Mouse (Mus musculus): ENCODE measurements around the gene Rnf5. TPM values are rescaled to one million over a fixed set of nuclear protein-coding genes. Genes with fewer than 3 reads are reported as not detected.
A peak's percentile ranks its signal among the peaks of the same experiment; 100 is the strongest.

Rnf5 gene
- polyA plus RNA-seq, 1 experiment from 2014 or later = 106 TPM

DNA sequence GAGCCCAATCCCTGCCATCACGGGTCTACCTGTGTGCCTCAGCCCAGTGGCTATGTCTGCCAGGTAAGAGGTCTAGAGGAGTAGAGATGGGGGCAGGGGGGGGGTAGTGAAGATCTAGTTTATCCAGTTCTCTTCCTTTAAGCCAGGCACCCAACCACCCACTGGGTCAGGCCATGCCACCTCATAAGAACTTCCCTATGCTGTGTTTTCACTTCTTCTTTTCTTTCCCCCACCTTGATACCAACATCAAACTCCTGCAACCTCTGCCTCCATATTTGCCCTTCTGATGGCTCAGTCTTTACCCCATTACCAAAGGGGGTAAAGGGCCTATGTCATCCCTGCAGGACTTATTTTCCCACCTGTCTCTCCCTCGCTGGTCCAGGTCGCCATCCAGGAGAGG lies 25.4 kb downstream of the Rnf5 start:
- no peak for ATAC-seq (ENCODE audit: extremely low read depth, insufficient number of reproducible peaks, low FRiP score, low TSS enrichment)
- Histone ChIP-seq H3K27me3 (replicated peaks) (peaks cover 4% of the 10 kb centered on the region; the same call in 1 of the 2 replicates), H3K4me2 (no peak overlapping the region), H3K4me1 (no peaks in the 10 kb centered on the region), H3K27ac (replicated peaks) (no peak overlapping the region), H3K36me3 (peaks cover 10% of the 10 kb centered on the region), H3K9ac (no peak overlapping the region), H3K4me3 (no peak overlapping the region), H3K9me3 (no peaks in the 10 kb centered on the region)
- WGBS = 65% methylated on average over 3 of the region's 3 CpGs

DNA sequence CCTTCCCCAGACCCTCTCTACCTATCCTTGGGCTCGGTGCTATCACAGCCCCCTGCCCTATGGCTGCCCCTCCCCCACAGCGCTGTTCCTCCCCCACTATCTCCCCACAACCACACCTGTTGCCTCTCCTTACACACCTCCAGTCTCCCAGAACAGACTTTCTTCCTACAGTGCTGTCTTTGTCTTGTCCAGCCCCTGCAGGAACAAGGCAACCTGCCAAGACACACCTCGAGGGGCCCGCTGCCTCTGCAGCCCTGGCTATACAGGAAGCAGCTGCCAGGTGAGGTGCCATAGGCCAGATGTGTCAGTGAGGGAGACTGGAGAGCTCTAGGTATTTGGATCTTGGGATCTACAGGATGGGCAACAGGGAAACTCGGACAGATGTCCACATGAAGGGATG lies 26.9 kb downstream of the Rnf5 start:
- 70% methylated on average over 5 of the region's 5 CpGs for WGBS
- no peak overlapping the region for H3K4me3 ChIP-seq
- no peaks in the 10 kb centered on the region for H3K4me1 ChIP-seq
- peaks cover 10% of the 10 kb centered on the region for H3K36me3 ChIP-seq
- no peak overlapping the region for H3K4me2 ChIP-seq
- peaks cover 4% of the 10 kb centered on the region; the same call in 1 of the 2 replicates for H3K27me3 ChIP-seq (replicated peaks)
- H3K9ac ChIP-seq = no peak overlapping the region
- H3K27ac ChIP-seq (replicated peaks) = no peak overlapping the region
- no peak for ATAC-seq (ENCODE audit: extremely low read depth, insufficient number of reproducible peaks, low FRiP score, low TSS enrichment)
- H3K9me3 ChIP-seq = no peaks in the 10 kb centered on the region

DNA sequence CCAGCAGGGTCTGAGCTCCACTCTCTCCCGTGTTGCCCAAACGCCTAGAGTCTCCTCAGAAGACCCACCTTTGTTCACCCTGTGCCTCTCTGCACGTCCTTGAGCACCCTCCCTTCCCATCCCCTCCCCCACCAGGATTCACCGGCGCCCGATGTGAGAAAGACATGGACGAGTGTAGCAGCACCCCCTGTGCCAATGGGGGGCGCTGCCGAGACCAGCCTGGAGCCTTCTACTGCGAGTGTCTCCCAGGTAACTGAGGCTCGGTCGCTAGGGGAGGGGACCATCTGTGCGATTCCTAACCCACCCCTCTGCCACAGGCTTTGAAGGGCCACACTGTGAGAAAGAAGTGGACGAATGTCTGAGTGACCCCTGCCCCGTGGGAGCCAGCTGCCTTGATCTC lies 31.1 kb downstream of the Rnf5 start:
- Histone ChIP-seq H3K4me2 (no peak overlapping the region), H3K36me3 (peaks cover 7% of the 10 kb centered on the region), H3K27ac (replicated peaks) (no peak overlapping the region), H3K27me3 (replicated peaks) (peaks cover 17% of the 10 kb centered on the region; the same call in 1 of the 2 replicates), H3K9me3 (no peaks in the 10 kb centered on the region), H3K9ac (no peak overlapping the region), H3K4me3 (no peak overlapping the region), H3K4me1 (no peaks in the 10 kb centered on the region)
- ATAC-seq (ENCODE audit: extremely low read depth, insufficient number of reproducible peaks, low FRiP score, low TSS enrichment) = no peak
- WGBS = 14% methylated on average over 15 of the region's 15 CpGs

DNA sequence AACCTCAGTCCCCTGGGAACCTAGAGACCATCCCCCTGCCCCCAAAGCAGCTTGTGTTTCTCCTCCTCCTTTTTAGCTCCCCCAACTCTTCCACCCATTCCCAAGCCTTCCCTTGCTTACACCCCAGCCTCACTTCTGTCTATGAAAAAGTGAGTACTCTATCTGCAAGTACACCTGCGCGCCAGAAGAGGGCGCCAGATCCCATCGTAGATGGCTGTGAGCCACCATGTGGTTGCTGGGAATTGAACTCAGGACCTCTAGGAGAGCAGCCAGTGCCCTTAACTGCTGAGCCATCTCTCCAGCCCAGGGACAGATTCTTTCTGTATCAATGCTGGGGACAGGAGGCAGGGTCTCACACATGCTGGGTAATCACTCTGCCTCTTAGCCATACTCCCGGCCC lies 31.6 kb downstream of the Rnf5 start:
- Histone ChIP-seq H3K9ac (no peak overlapping the region), H3K9me3 (no peaks in the 10 kb centered on the region), H3K4me1 (no peaks in the 10 kb centered on the region), H3K36me3 (peaks cover 4% of the 10 kb centered on the region; the same call in 1 of the 2 replicates), H3K4me2 (no peak overlapping the region), H3K4me3 (no peak overlapping the region), H3K27me3 (replicated peaks) (peaks cover 20% of the 10 kb centered on the region; the same call in 1 of the 2 replicates), H3K27ac (replicated peaks) (no peak overlapping the region)
- WGBS = 17% methylated on average over 5 of the region's 5 CpGs
- no peak for ATAC-seq (ENCODE audit: extremely low read depth, insufficient number of reproducible peaks, low FRiP score, low TSS enrichment)

DNA sequence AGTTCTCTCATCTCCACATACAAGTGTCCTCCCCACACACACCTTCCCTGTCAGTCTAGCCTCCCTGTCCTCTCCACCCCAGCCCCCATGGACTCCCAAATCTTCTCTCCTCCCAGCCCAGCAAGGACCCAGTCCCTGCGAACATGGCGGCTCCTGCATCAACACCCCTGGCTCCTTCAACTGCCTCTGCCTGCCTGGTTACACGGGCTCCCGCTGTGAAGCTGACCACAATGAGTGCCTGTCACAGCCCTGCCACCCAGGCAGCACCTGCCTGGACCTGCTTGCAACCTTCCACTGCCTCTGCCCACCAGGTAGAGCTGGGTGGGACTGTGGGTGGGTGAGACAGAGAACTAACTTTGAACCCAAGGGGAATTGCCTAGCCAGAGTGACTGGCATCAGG lies 33.6 kb downstream of the Rnf5 start:
- peaks cover 4% of the 10 kb centered on the region; the same call in 1 of the 2 replicates for H3K36me3 ChIP-seq
- no peak overlapping the region for H3K4me3 ChIP-seq
- WGBS = 55% methylated on average over 4 of the region's 4 CpGs
- H3K27me3 ChIP-seq (replicated peaks) = peaks cover 30% of the 10 kb centered on the region; the same call in 1 of the 2 replicates
- H3K27ac ChIP-seq (replicated peaks) = no peak overlapping the region
- H3K9me3 ChIP-seq = no peaks in the 10 kb centered on the region
- ATAC-seq (ENCODE audit: extremely low read depth, insufficient number of reproducible peaks, low FRiP score, low TSS enrichment) = no peak
- no peak overlapping the region for H3K4me2 ChIP-seq
- H3K9ac ChIP-seq = no peak overlapping the region
- peaks cover 3% of the 10 kb centered on the region for H3K4me1 ChIP-seq

DNA sequence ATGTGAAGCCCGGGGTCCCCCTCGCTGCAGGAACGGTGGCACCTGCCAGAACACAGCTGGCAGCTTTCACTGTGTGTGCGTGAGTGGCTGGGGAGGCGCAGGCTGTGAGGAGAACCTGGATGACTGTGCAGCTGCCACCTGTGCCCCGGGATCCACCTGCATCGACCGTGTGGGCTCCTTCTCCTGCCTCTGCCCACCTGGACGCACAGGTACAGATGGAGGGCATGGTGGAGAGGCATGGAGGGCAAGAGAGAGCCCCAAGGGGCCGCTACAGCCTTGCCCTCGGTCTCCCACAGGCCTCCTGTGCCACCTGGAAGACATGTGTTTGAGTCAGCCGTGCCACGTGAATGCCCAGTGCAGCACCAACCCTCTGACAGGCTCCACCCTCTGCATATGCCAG lies 35.1 kb downstream of the Rnf5 start:
- H3K9me3 ChIP-seq = no peaks in the 10 kb centered on the region
- 63% methylated on average over 13 of the region's 13 CpGs for WGBS
- no peak overlapping the region for H3K4me3 ChIP-seq
- H3K36me3 ChIP-seq = peaks cover 4% of the 10 kb centered on the region; the same call in 1 of the 2 replicates
- H3K4me1 ChIP-seq = peaks cover 15% of the 10 kb centered on the region
- no peak overlapping the region for H3K4me2 ChIP-seq
- no peak overlapping the region for H3K27ac ChIP-seq (replicated peaks)
- H3K9ac ChIP-seq = no peak overlapping the region
- ATAC-seq (ENCODE audit: extremely low read depth, insufficient number of reproducible peaks, low FRiP score, low TSS enrichment) = no peak
- H3K27me3 ChIP-seq (replicated peaks) = peaks cover 26% of the 10 kb centered on the region; the same call in 1 of the 2 replicates

DNA sequence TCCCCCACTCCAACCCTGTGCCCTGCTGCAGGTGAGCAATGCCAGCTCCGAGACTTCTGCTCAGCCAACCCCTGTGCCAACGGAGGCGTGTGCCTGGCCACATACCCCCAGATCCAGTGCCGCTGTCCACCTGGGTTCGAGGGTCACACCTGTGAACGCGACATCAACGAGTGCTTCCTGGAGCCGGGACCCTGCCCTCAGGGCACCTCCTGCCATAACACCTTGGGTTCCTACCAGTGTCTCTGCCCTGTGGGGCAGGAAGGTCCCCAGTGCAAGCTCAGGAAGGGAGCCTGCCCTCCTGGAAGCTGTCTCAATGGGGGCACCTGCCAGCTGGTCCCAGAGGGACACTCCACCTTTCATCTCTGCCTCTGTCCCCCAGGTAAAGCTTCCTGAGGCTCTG lies 36.2 kb downstream of the Rnf5 start:
- Histone ChIP-seq H3K36me3 (peaks cover 4% of the 10 kb centered on the region; the same call in 1 of the 2 replicates), H3K9ac (no peak overlapping the region), H3K4me1 (peaks cover 15% of the 10 kb centered on the region), H3K4me2 (no peak overlapping the region), H3K9me3 (no peaks in the 10 kb centered on the region), H3K27ac (replicated peaks) (no peak overlapping the region), H3K27me3 (replicated peaks) (peaks cover 26% of the 10 kb centered on the region; the same call in 1 of the 2 replicates), H3K4me3 (no peak overlapping the region)
- no peak for ATAC-seq (ENCODE audit: extremely low read depth, insufficient number of reproducible peaks, low FRiP score, low TSS enrichment)
- WGBS = 56% methylated on average over 9 of the region's 9 CpGs

DNA sequence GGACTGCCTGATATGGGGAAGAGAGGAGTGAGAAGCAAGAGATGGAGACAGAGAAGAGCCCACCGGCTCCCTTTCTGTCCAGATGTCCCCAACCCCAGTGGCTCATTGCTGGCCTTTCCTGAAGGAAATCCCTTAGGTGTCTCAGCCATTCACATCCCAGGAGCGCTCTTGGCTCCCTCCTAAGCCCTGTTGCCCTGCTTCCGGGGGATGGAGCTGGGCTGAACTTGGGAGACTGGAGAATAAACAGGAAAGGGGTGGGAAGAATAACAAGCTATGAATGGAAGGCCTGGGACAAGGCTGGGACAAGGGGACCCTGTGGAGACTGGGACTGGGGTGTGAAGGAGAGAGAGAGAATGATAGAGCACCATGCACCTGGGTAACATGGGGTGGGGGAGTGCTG lies 38.7 kb downstream of the Rnf5 start:
- H3K9ac ChIP-seq = peak overlapping the region; percentile 74
- 20% methylated on average over 3 of the region's 3 CpGs for WGBS
- no peaks in the 10 kb centered on the region for H3K36me3 ChIP-seq
- 0 out of 2 replicates have a peak, but pooled peaks have one; percentile 21 for ATAC-seq (ENCODE audit: extremely low read depth, insufficient number of reproducible peaks, low FRiP score, low TSS enrichment)
- H3K4me1 ChIP-seq = peaks cover 15% of the 10 kb centered on the region
- H3K27ac ChIP-seq (replicated peaks) = peak overlapping the region; percentile 88
- peak overlapping the region; percentile 40 for H3K4me3 ChIP-seq
- H3K9me3 ChIP-seq = no peaks in the 10 kb centered on the region
- peaks cover 26% of the 10 kb centered on the region; the same call in 1 of the 2 replicates for H3K27me3 ChIP-seq (replicated peaks)
- peak overlapping the region; percentile 61 for H3K4me2 ChIP-seq

DNA sequence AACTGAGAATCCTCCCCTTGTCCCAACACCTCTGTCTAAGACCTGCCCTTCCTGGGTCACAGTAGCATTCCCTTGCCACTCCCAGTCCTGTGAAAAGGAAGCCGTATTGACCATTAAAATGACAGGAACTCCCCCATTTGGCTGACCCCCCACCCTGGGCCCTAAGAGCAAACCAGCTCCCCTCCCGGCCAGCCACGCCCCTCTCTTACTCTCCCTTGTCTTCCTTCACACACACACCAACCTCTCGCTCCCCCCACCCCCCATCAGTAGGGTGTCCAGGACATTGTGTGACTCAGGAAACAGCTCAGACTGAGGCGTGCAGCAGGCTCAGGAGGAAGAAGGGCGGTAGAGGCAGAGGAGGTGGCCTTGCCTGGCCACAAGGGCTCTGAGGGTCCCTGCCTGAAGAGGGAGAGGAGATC lies 39.5 kb downstream of the Rnf5 start, which contains the start of gene Notch4:
Notch4 (plus strand) TSS at position 266 of the 419 bp plus-strand sequence.
- peaks cover 24% of the 10 kb centered on the region; the same call in 1 of the 2 replicates for H3K27me3 ChIP-seq (replicated peaks)
- ATAC-seq (ENCODE audit: extremely low read depth, insufficient number of reproducible peaks, low FRiP score, low TSS enrichment) = peak; percentile 17; the same call in 1 of the 2 replicates
- H3K9me3 ChIP-seq = no peaks in the 10 kb centered on the region
- H3K4me3 ChIP-seq = peak within 1 kb of the TSS; percentile 40
- peaks cover 15% of the 10 kb centered on the region for H3K4me1 ChIP-seq
- peak within 1 kb of the TSS; percentile 88 for H3K27ac ChIP-seq (replicated peaks)
- peak within 1 kb of the TSS; percentile 74 for H3K9ac ChIP-seq
- H3K4me2 ChIP-seq = peak within 1 kb of the TSS; percentile 61
- WGBS = 4% methylated on average over 6 of the region's 6 CpGs
- no peaks in the 10 kb centered on the region for H3K36me3 ChIP-seq

DNA sequence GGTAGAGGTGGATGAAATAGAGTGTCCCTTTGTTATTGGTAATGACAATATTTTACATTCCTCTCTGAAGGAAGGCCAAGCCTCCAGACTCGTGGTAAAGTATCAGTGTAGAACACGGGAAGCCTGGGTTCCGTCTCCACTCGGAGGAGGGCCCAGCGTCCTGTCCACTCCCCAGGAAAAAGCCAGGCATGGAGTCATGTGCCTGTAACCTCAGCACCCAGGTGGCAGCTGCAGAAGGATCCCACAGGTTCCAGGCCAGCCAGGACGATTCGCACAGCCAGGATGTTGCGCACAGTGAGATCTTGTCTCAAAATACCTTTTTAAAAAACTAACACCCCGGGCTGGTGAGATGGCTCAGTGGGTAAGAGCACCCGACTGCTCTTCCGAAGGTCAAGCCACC lies 40.1 kb downstream of the Rnf5 start:
- no peak overlapping the region for H3K4me3 ChIP-seq
- no peak for ATAC-seq (ENCODE audit: extremely low read depth, insufficient number of reproducible peaks, low FRiP score, low TSS enrichment)
- peaks cover 20% of the 10 kb centered on the region; the same call in 1 of the 2 replicates for H3K27me3 ChIP-seq (replicated peaks)
- no peak overlapping the region for H3K9ac ChIP-seq
- no peaks in the 10 kb centered on the region for H3K36me3 ChIP-seq
- no peak overlapping the region for H3K27ac ChIP-seq (replicated peaks)
- no peak overlapping the region for H3K4me2 ChIP-seq
- no peaks in the 10 kb centered on the region for H3K9me3 ChIP-seq
- WGBS = 65% methylated on average over 11 of the region's 11 CpGs
- H3K4me1 ChIP-seq = peaks cover 15% of the 10 kb centered on the region

DNA sequence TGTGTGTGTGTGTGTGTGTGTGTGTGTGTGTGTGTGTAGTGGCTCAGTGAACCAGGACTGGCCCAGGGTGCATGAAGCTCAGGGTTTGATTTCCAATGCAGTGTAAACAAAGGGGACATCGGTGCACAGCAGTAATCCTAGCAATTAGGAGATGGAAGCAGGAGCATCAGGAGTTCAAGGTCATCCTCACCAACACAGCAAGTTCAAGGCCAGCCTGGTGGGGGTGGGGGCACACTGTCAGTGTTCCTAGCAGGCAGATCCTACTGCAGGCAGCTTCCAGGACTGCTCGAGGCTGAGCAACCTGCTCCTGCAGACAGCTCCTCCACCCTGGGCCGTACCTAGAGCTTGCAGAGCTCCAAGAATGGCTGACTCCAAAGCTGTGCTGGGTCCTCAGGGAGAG lies 40.9 kb downstream of the Rnf5 start:
- no peaks in the 10 kb centered on the region for H3K9me3 ChIP-seq
- no peaks in the 10 kb centered on the region for H3K36me3 ChIP-seq
- ATAC-seq (ENCODE audit: extremely low read depth, insufficient number of reproducible peaks, low FRiP score, low TSS enrichment) = no peak
- H3K9ac ChIP-seq = no peak overlapping the region
- 46% methylated on average over 3 of the region's 3 CpGs for WGBS
- H3K27me3 ChIP-seq (replicated peaks) = peaks cover 16% of the 10 kb centered on the region; the same call in 1 of the 2 replicates
- H3K4me1 ChIP-seq = peaks cover 15% of the 10 kb centered on the region
- no peak overlapping the region for H3K27ac ChIP-seq (replicated peaks)
- no peak overlapping the region for H3K4me3 ChIP-seq
- H3K4me2 ChIP-seq = no peak overlapping the region

DNA sequence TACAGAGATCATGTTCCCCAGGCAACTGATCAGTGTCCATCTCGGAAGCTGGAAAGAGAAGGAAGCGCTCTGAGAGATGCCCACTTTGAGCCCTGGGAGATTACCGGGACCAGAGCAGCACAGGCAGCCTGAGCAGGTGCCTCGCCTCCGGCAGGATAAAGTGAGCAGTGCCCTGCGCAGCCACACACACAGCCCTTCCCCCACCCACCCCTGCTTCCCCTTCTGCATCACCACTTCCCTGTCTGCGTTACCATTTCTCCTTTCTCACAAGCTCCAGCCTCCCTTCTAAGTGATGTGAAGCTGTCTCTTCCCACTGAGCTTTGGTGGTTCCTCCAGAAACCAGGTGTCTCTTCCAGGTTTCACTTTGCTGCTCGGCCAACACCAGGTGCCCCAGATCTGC lies 42.3 kb downstream of the Rnf5 start:
- peak overlapping the region; percentile 65; the same call in 1 of the 2 replicates for H3K27ac ChIP-seq (replicated peaks)
- 0 out of 2 replicates have a peak overlapping the region, but pooled peaks have one; percentile 9 for H3K4me2 ChIP-seq
- no peaks in the 10 kb centered on the region for H3K9me3 ChIP-seq
- no peaks in the 10 kb centered on the region for H3K36me3 ChIP-seq
- no peak for ATAC-seq (ENCODE audit: extremely low read depth, insufficient number of reproducible peaks, low FRiP score, low TSS enrichment)
- no peak overlapping the region for H3K9ac ChIP-seq
- no peak overlapping the region for H3K4me3 ChIP-seq
- peaks cover 3% of the 10 kb centered on the region; the same call in 1 of the 2 replicates for H3K27me3 ChIP-seq (replicated peaks)
- 42% methylated on average over 8 of the region's 8 CpGs for WGBS
- H3K4me1 ChIP-seq = peaks cover 15% of the 10 kb centered on the region

All from heart, embryonic 13.5 days (tissue).